Mouse (Mus musculus): ENCODE measurements at regions not wholly inside any gene's neighbourhood (a gene's known extent, or its start where the extent isn't known, plus 50 kb on each side); places are given as distances from the start of the nearest gene placed in this dataset.

DNA sequence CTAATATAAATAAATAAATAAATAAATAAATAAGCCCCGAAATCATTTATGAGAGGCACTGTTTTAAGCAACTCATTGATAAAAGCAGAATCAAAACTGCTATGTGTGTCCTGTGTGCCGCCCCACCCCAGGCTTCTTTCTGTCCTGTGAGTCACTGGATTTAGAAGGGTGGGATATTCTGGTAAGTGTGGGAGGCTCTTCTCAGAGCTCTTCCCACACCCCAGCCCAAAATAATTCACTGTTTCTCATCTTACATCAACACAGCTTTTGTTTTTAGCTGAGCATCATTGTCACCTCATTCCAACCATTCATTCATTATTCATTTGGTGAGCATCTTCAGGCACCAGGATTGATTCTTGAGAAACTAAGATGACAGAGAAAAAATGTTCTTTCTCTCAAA is 118.4 kb downstream of the Barx2 start:
- TF ChIP-seq CEBPB (IDR thresholded peaks at IDR 0.05; ENCODE audit: insufficient read depth, poor library complexity, severe bottlenecking): no peak
- TF ChIP-seq MAX (IDR thresholded peaks at IDR 0.05; ENCODE audit: low read depth): no peak
- no peak for TF ChIP-seq MYOG (IDR thresholded peaks at IDR 0.05; ENCODE audit: control insufficient read depth in 1 of 3, insufficient read depth in 1 of 3, insufficient read length in 2 of 3, low read depth in 2 of 3)
- TF ChIP-seq E2F4 (IDR thresholded peaks at IDR 0.05; ENCODE audit: insufficient read depth): no peak
- no peak for TF ChIP-seq REST (IDR thresholded peaks at IDR 0.05; ENCODE audit: insufficient read depth, insufficient read length)
- no peak for TF ChIP-seq USF1 (IDR thresholded peaks at IDR 0.05; ENCODE audit: low read depth)

DNA sequence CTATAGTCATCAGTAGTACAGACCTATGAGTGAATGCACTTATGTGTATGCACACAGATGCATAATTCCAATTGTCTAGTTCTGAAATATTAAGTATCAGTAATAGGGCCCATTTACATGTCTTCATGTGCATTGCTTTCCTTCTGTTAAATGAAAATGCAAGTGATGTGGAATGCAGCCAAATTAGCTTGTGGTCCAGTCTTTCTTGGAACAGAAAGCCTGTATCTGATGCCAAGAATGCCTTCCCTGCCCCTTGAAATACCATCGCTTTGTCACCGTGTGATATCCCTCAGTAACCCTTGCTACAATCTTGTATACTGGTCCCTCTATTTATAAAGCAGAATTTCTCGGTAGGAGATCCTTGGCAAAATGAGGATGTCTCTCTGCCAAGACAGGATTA is 137.3 kb downstream of the Barx2 start:
- no peak overlapping the region for H3K4me2 ChIP-seq (ENCODE audit: low read depth)
- no peaks in the 10 kb centered on the region for H3K27me3 ChIP-seq (ENCODE audit: control insufficient read depth, insufficient read depth, insufficient read length)
- no peak for TF ChIP-seq E2F4 (IDR thresholded peaks at IDR 0.05; ENCODE audit: insufficient read depth)
- TF ChIP-seq POLR2A (IDR thresholded peaks at IDR 0.05; ENCODE audit: insufficient read length, low read depth): no peak
- no peak for TF ChIP-seq MYOG (IDR thresholded peaks at IDR 0.05; ENCODE audit: control insufficient read depth in 1 of 3, insufficient read depth in 1 of 3, insufficient read length in 2 of 3, low read depth in 2 of 3)
- TF ChIP-seq MYOD1 (IDR thresholded peaks at IDR 0.05; ENCODE audit: control insufficient read depth in 1 of 3, insufficient read length in 2 of 3, low read depth in 2 of 3): no peak
- no peak for TF ChIP-seq TCF12 (IDR thresholded peaks at IDR 0.05; ENCODE audit: insufficient read depth, poor library complexity, severe bottlenecking)
- no peak for TF ChIP-seq USF1 (IDR thresholded peaks at IDR 0.05; ENCODE audit: low read depth)
- TF ChIP-seq REST (IDR thresholded peaks at IDR 0.05; ENCODE audit: insufficient read depth, insufficient read length): no peak
- TF ChIP-seq MAX (IDR thresholded peaks at IDR 0.05; ENCODE audit: low read depth): no peak
- TF ChIP-seq SRF (IDR thresholded peaks at IDR 0.05; ENCODE audit: control insufficient read depth, insufficient read length, low read depth): no peak
- no peak for TF ChIP-seq POLR2AphosphoS2 (IDR thresholded peaks at IDR 0.05; ENCODE audit: insufficient read length, low read depth)
- no peak for TF ChIP-seq CEBPB (IDR thresholded peaks at IDR 0.05; ENCODE audit: insufficient read depth, poor library complexity, severe bottlenecking)
- no peak for TF ChIP-seq TCF3 (IDR thresholded peaks at IDR 0.05; ENCODE audit: insufficient read length, low read depth)
- no peaks in the 10 kb centered on the region for H3K79me2 ChIP-seq (ENCODE audit: control insufficient read depth, insufficient read depth)
- H3ac ChIP-seq (ENCODE audit: control insufficient read depth, insufficient read length): no peak overlapping the region
- H3K4me3 ChIP-seq: no peak overlapping the region
- H3K36me3 ChIP-seq (ENCODE audit: control insufficient read depth, insufficient read depth): no peaks in the 10 kb centered on the region

More for the DNA sequence above, 118.4 kb downstream of the Barx2 start:
- H3K36me3 ChIP-seq (ENCODE audit: control insufficient read depth, insufficient read depth): no peaks in the 10 kb centered on the region
- H3ac ChIP-seq (ENCODE audit: control insufficient read depth, insufficient read length): no peak overlapping the region
- no peak overlapping the region for H3K4me3 ChIP-seq
- H3K79me2 ChIP-seq (ENCODE audit: control insufficient read depth, insufficient read depth): no peaks in the 10 kb centered on the region
- H3K27me3 ChIP-seq (ENCODE audit: control insufficient read depth, insufficient read depth, insufficient read length): no peaks in the 10 kb centered on the region
- H3K4me2 ChIP-seq (ENCODE audit: low read depth): no peak overlapping the region

DNA sequence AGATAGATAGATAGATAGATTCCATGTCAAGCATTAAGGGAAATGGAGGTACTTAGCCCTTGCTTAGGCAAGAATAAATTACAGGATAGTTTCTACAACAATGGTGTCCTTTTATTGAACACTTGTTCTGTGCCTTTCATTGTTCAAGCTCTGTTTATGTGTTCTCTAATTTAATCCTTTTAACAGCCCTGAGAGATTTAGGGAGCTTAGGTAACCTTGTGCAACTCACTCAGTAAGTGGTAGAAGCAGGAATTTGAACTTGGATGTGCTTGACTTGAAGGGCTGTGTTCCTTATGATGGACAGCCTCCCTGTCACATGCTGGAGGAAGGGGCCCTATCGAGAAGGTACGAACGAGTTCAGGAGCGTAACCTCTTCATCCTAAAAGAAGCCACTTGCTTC is 147.9 kb downstream of the Barx2 start:
- Histone ChIP-seq H3K27me3 (ENCODE audit: control insufficient read depth, insufficient read depth, insufficient read length) (no peaks in the 10 kb centered on the region), H3ac (ENCODE audit: control insufficient read depth, insufficient read length) (no peak overlapping the region), H3K36me3 (ENCODE audit: control insufficient read depth, insufficient read depth) (no peaks in the 10 kb centered on the region), H3K4me2 (ENCODE audit: low read depth) (no peak overlapping the region), H3K4me3 (no peak overlapping the region), H3K79me2 (ENCODE audit: control insufficient read depth, insufficient read depth) (no peaks in the 10 kb centered on the region)
- TF ChIP-seq POLR2A (IDR thresholded peaks at IDR 0.05; ENCODE audit: insufficient read length, low read depth) (no peak), CEBPB (IDR thresholded peaks at IDR 0.05; ENCODE audit: insufficient read depth, poor library complexity, severe bottlenecking) (no peak), SRF (IDR thresholded peaks at IDR 0.05; ENCODE audit: control insufficient read depth, insufficient read length, low read depth) (no peak), USF1 (IDR thresholded peaks at IDR 0.05; ENCODE audit: low read depth) (no peak), MYOG (IDR thresholded peaks at IDR 0.05; ENCODE audit: control insufficient read depth in 1 of 3, insufficient read depth in 1 of 3, insufficient read length in 2 of 3, low read depth in 2 of 3) (no peak), E2F4 (IDR thresholded peaks at IDR 0.05; ENCODE audit: insufficient read depth) (no peak), TCF3 (IDR thresholded peaks at IDR 0.05; ENCODE audit: insufficient read length, low read depth) (no peak), TCF12 (IDR thresholded peaks at IDR 0.05; ENCODE audit: insufficient read depth, poor library complexity, severe bottlenecking) (no peak), MAX (IDR thresholded peaks at IDR 0.05; ENCODE audit: low read depth) (no peak)

- TF ChIP-seq MAX (IDR thresholded peaks at IDR 0.05; ENCODE audit: low read depth) (no peak), POLR2AphosphoS2 (IDR thresholded peaks at IDR 0.05; ENCODE audit: insufficient read length, low read depth) (no peak), MYOD1 (IDR thresholded peaks at IDR 0.05; ENCODE audit: control insufficient read depth in 1 of 3, insufficient read length in 2 of 3, low read depth in 2 of 3) (no peak), E2F4 (IDR thresholded peaks at IDR 0.05; ENCODE audit: insufficient read depth) (no peak), TCF12 (IDR thresholded peaks at IDR 0.05; ENCODE audit: insufficient read depth, poor library complexity, severe bottlenecking) (no peak), SRF (IDR thresholded peaks at IDR 0.05; ENCODE audit: control insufficient read depth, insufficient read length, low read depth) (no peak)
- H3K79me2 ChIP-seq (ENCODE audit: control insufficient read depth, insufficient read depth): no peaks in the 10 kb centered on the region
- H3K4me3 ChIP-seq: no peak overlapping the region
- no peaks in the 10 kb centered on the region for H3K36me3 ChIP-seq (ENCODE audit: control insufficient read depth, insufficient read depth)
- H3K4me2 ChIP-seq (ENCODE audit: low read depth): no peak overlapping the region
- H3K27me3 ChIP-seq (ENCODE audit: control insufficient read depth, insufficient read depth, insufficient read length): peaks cover 6% of the 10 kb centered on the region
- H3ac ChIP-seq (ENCODE audit: control insufficient read depth, insufficient read length): no peak overlapping the region
These were observed 155.2 kb downstream of the Barx2 start for GRCm38 (mm10) chr9:31757894-31758561.

DNA sequence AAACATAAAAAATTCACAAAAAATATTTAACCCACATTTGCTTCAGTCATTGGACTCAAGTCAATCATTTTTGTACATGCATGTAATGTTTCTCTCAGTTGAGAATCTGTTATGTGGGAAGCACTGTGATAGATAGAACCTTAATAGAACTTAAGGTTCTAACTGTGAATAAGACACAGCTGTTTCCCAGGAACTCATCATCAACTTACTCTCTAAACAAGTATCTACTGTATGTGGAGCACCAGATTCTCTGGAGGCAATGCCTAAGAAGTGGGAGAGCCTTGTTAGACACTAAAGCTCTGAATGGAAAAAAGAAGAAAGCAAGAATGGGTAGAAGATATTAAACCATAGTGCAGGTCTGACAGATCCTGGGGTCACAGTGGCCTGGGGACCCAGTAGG is 182.8 kb downstream of the Barx2 start:
- H3K36me3 ChIP-seq (ENCODE audit: control insufficient read depth, insufficient read depth): no peaks in the 10 kb centered on the region
- no peak overlapping the region for H3ac ChIP-seq (ENCODE audit: control insufficient read depth, insufficient read length)
- peaks cover 6% of the 10 kb centered on the region for H3K27me3 ChIP-seq (ENCODE audit: control insufficient read depth, insufficient read depth, insufficient read length)
- H3K4me3 ChIP-seq: no peak overlapping the region
- no peak overlapping the region for H3K4me2 ChIP-seq (ENCODE audit: low read depth)
- TF ChIP-seq POLR2AphosphoS2 (IDR thresholded peaks at IDR 0.05; ENCODE audit: insufficient read length, low read depth) (no peak), E2F4 (IDR thresholded peaks at IDR 0.05; ENCODE audit: insufficient read depth) (no peak), TCF3 (IDR thresholded peaks at IDR 0.05; ENCODE audit: insufficient read length, low read depth) (no peak), TCF12 (IDR thresholded peaks at IDR 0.05; ENCODE audit: insufficient read depth, poor library complexity, severe bottlenecking) (no peak), SRF (IDR thresholded peaks at IDR 0.05; ENCODE audit: control insufficient read depth, insufficient read length, low read depth) (no peak), REST (IDR thresholded peaks at IDR 0.05; ENCODE audit: insufficient read depth, insufficient read length) (no peak), MYOG (IDR thresholded peaks at IDR 0.05; ENCODE audit: control insufficient read depth in 1 of 3, insufficient read depth in 1 of 3, insufficient read length in 2 of 3, low read depth in 2 of 3) (no peak)
- H3K79me2 ChIP-seq (ENCODE audit: control insufficient read depth, insufficient read depth): no peaks in the 10 kb centered on the region
